Mouse (Mus musculus) ES-Bruce4 (cell line): ENCODE measurements around the gene Map6.

ENCODE experiments used
- CTCF ChIP-seq: IDR thresholded peaks from one replicate; pipeline ENCODE4 v1.8.1; 2011; ENCODE audit warnings: low read depth, low read length
- EP300 ChIP-seq: IDR thresholded peaks from 2 replicates; pipeline ENCODE4 v1.6.1; 2011; ENCODE audit warnings: low read depth, low read length; ENCODE audit not compliant: insufficient read depth
- POLR2A ChIP-seq: IDR thresholded peaks from one replicate; pipeline ENCODE4 v1.8.1; 2011; ENCODE audit warnings: low read length; ENCODE audit not compliant: insufficient read depth

GRCm38 (mm10) chr7:99381214-99382087 lies 114.2 kb downstream of the Map6 start, which contains the start of gene Gdpd5:
- TF ChIP-seq POLR2A (no peak), CTCF (no peak), EP300 (no peak)
